24 mouse cellular contexts compared by ENCODE assay signal in genomic region chr9:24247557-24247956, GRCm38 (mm10).
"Had no signal": no experiment of that assay in that cellular context is flagged by ENCODE, and none has a peak within 500 bp of the region (broad histone marks: within the 10 kb centered on the region; RNA-seq: fewer than 3 reads in every experiment).

No protein-coding gene starts in this region.

- H3K27me3 ChIP-seq: heart, embryonic 12.5 days; kidney, embryonic 15.5 days; limb, embryonic 12.5 days; liver, embryonic 13.5 days; liver, embryonic 15.5 days had no signal

- H3K4me2 ChIP-seq: heart, embryonic 12.5 days; kidney, embryonic 15.5 days; limb, embryonic 12.5 days; liver, embryonic 11.5 days; liver, embryonic 13.5 days; liver, embryonic 15.5 days had no signal

- H3K4me3 ChIP-seq: heart, embryonic 10.5 days; heart, embryonic 12.5 days; kidney, embryonic 15.5 days; limb, embryonic 10.5 days; limb, embryonic 12.5 days; liver, embryonic 13.5 days; liver, embryonic 15.5 days had no signal

- ATAC-seq: forebrain, postnatal 0 days; intestine, embryonic 16.5 days had no signal

- H3K9ac ChIP-seq: forebrain, postnatal 0 days; heart, embryonic 12.5 days; kidney, embryonic 15.5 days; limb, embryonic 12.5 days; liver, embryonic 13.5 days; liver, embryonic 15.5 days had no signal

- H3K4me1 ChIP-seq: heart, embryonic 10.5 days; heart, embryonic 12.5 days; kidney, embryonic 15.5 days; limb, embryonic 10.5 days; limb, embryonic 12.5 days; liver, embryonic 13.5 days; liver, embryonic 15.5 days had no signal

- H3K27ac ChIP-seq: heart, embryonic 10.5 days; kidney, embryonic 15.5 days; kidney, postnatal 0 days; limb, embryonic 10.5 days; limb, embryonic 12.5 days; liver, embryonic 13.5 days; liver, embryonic 15.5 days had no signal

- H3K9me3 ChIP-seq: heart, embryonic 10.5 days; heart, embryonic 12.5 days; kidney, embryonic 15.5 days; limb, embryonic 10.5 days; limb, embryonic 12.5 days; liver, embryonic 13.5 days; liver, embryonic 15.5 days had no signal

- DNase-seq: forebrain, postnatal 0 days; gastrocnemius, postnatal 14 days; gastrocnemius, postnatal 36 days; heart, adult 18-20 months; heart, postnatal 10 days; heart, postnatal 36 days; kidney, adult 11 months; kidney, adult 2 months; kidney, adult 9 months; kidney, postnatal 14 days; kidney, postnatal 36 days; layer of hippocampus, adult 9-11 months; layer of hippocampus, postnatal 36 days; liver; liver, embryonic 13.5 days had no signal

- H3K36me3 ChIP-seq: heart, embryonic 10.5 days; heart, embryonic 12.5 days; kidney, embryonic 15.5 days; limb, embryonic 10.5 days; limb, embryonic 12.5 days; liver, embryonic 13.5 days; liver, embryonic 15.5 days had no signal
